Mouse (Mus musculus) gastrocnemius, postnatal 10 days (tissue): ENCODE data around the gene Rbm7. TPM values are rescaled to one million over a fixed set of nuclear protein-coding genes. Genes with fewer than 3 reads are reported as not detected.
"Not testable (repeated sequence)": the region's sequence is repeated elsewhere in the genome, so short reads cannot be mapped to it uniquely, and the experiment has no call there.

ENCODE experiments used
- DNase-seq: peaks from one replicate; pipeline ENCODE4 v3.0.0; 2021; ENCODE audit warnings: mixed read lengths
- total RNA-seq, 2 experiments: library from RNA; stranded (reverse); gene quantifications; 2 replicates each; pipeline ENCODE4 v1.2.3; 2021

The Rbm7 gene
- total RNA-seq, 2 experiments from 2014 or later, result 20.9 to 24.2 TPM

DNA sequence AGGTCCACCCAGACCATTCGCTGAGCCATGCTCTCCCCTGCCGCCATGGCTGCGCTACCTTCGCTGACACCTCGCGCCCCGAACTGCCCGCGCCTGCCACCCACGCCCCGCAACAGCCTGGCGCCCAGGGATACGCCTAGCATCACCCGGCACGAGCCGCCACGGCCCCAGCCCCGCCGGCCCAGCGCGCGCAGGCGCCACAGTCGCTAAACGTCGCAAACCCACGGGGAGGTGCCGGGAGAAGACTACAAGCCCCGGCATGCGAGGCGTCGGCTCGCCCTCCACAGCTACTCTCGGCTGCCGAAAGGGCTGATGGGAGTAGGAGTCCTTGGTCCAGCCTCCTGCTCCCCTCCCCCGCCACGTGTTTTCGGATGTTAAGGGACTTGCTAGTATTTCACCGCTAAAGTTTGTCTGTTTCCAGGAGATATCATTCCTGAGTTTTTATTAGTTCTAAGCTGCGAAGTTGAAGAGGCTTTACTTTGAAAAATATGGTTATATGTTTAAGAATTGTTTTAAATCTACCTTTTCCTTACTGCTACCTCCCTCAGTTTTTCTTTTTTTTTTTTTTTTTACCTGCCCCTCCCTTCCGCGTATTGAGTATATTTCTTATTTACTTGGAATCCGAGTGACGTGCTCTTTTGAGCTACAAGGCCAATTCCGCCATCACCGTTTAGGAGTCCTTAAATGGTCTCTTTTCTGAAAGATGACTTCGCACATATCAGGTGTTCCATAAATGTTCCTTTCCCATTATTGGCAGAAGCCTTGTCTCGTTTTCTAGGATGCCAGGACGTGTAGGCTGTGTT is 14.5 kb downstream of the Rbm7 start, which contains the start of gene Rexo2:
TSS of gene Rexo2 (minus strand) at position 213 of the 803 bp plus-strand sequence.
- DNase-seq, result peak; percentile 89

DNA sequence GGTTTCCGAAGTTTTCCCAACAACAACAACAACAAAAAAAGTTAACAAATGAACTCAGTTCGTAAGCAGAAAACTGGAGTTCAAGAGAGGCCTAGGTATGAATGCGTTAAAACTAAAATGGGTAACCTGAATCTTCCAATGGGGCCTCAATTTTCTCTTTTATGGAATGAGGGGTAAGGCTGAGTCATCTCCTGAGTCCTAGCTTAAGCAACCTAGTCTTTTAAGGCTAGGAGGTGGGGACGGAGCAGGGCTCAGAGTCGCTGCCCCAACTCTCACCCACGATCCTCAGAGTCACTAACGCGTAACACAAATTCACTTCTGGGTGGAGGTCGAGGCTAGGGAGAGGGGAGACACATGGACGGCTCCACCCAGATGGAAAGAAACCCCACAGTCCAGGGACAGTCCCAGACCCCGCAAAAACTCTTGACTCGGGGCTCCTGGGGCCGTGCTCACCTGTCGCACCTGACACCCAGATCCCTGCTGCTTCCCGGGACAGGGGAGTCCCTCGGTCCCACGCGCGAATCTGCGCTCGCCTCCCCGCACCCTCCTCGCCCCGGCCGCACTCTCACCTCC is 15.2 kb downstream of the Rbm7 start:
- DNase-seq, result no peak

GRCm38 (mm10) chr9:48478808-48479207 is 16.3 kb downstream of the Rbm7 start:
- no peak for DNase-seq

DNA sequence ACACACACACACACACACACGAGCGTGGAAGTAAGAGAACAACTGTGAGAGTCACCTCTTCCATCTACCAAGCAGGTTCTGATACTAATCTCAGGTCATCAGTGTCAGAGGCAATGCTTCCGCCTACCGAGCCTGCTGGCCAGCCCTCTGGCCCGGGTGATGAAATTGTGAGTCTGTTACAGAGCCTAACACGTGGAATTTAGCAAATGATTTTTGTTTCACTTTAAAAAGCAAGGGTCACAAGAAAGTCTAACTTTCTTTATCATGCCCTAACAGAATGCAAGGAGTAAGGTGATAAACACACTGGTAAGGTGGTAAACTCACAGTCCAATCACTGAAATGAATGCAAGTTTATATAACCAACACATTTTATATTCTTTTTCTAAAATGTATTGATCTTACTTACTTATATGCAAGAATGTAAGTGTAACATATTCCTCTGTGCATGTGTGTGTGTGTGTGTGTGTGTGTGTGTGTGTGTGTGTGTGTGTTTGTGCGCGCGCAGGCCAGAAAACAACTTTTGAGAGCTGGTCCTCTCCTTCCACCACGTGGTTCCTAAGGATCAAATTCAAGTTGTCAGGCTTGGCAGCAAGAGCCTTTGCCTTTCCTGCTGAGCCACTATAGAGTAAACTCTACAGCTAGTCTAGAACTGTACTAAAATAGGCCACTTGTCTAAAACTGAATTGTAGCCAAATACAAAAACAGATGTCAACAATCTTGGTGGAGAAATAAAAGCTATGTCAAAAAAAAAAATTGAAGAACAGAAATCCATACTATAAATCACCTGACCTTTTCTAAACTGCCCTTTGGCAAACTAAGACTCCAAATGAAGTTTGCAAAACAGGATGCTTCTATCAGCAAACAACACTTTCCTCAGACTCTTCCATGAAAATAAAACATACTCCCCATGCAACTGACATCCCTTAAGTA is 18.6 kb downstream of the Rbm7 start:
- DNase-seq, result no peak

- DNase-seq, result no peak
Observed at GRCm38 (mm10) chr9:48474367-48474766, 20.7 kb downstream of the Rbm7 start.

- DNase-seq, result no peak
Observed at GRCm38 (mm10) chr9:48473131-48473530, 22.0 kb downstream of the Rbm7 start.

- DNase-seq, result no peak
Observed at GRCm38 (mm10) chr9:48472441-48473025, 22.6 kb downstream of the Rbm7 start.

DNA sequence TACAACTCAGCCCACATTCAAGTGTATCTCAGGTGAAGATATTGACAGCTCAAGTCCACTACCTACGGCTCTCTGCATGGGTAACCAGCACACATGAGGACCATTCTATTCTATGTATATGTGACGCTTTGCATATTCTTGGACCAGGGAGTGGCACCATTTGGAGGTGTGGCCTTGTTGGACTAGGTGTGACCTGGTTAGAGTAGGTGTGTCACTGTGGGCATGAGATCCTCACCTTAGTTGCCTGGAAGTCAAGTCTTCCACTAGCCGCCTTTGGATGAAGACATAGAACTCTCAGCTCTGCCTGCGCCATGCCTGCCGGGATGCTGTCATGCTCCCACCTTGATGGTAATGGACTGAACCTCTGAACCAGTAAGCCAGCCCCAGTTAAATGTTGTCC is 27.6 kb downstream of the Rbm7 start:
- DNase-seq, result not testable (repeated sequence)

GRCm38 (mm10) chr9:48466804-48467203 is 28.3 kb downstream of the Rbm7 start:
- DNase-seq, result peak; percentile 75

DNA sequence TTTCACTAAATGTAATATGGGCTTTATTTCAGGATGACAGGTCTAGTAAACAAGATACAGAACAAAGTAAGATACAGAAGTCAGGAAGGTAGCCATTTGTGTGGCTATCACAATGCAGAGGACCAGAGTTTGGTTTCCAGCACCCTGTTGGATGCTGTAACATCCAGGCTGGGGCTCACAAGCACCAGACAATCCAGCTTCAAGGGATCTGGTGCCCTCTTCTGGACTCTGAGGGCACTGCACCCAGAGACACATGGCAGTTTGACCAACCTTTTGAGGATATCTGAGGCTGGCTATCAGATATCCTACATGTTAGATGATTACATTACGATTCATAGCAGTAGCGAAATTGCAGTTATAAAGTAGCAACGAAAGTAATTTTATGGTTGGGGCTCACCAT is 29.4 kb downstream of the Rbm7 start:
- no peak for DNase-seq

- DNase-seq, result no peak
Observed at GRCm38 (mm10) chr9:48461545-48461944, 33.6 kb downstream of the Rbm7 start.

DNA sequence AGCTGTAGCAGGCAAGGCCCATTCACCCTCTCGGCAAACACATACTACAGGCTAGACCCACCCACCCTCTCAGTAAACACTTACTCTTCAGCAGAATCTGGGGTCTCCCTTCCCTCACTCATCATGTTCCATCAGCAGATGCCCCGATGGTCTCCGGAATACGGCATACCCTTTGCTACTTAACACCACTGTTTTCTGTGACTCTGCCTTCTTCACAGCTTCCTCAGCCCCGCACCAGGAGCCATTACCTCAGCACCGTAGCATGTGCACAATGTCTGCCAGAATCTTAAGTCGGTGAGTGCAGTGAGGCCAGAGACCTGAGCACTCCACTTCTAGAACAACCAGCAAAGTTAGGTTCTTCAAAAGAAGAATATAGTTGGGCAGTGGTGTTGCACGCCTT is 34.4 kb downstream of the Rbm7 start:
- DNase-seq, result no peak

- DNase-seq, result no peak
Observed at GRCm38 (mm10) chr9:48459391-48459790, 35.7 kb downstream of the Rbm7 start.

GRCm38 (mm10) chr9:48458879-48459278 is 36.2 kb downstream of the Rbm7 start:
- DNase-seq, result no peak

GRCm38 (mm10) chr9:48455961-48456360 is 39.1 kb downstream of the Rbm7 start:
- DNase-seq, result no peak

- DNase-seq, result no peak
Observed at GRCm38 (mm10) chr9:48450066-48450465, 45.0 kb downstream of the Rbm7 start.

DNA sequence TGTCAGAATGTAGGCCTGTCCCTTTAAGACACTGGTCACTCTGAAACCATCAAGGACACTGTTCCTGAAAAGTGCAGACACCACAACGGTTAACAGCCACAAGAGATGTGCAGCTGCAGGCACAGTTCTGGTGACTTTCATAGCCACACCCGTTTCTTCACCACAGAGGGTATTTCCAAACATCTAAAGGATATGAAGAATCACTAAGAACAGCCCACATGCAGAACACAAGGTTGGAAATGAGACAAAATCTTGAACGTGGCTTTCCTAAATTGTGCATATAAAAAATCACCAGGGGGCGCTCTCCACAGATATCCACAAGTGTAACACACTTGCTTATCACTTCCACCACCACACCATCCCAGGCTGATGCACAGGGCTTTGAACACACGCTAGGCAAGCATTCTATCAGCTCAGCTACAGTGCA is 47.3 kb downstream of the Rbm7 start:
- DNase-seq, result no peak

- DNase-seq, result no peak
Observed at GRCm38 (mm10) chr9:48444821-48445220, 50.3 kb downstream of the Rbm7 start.

DNA sequence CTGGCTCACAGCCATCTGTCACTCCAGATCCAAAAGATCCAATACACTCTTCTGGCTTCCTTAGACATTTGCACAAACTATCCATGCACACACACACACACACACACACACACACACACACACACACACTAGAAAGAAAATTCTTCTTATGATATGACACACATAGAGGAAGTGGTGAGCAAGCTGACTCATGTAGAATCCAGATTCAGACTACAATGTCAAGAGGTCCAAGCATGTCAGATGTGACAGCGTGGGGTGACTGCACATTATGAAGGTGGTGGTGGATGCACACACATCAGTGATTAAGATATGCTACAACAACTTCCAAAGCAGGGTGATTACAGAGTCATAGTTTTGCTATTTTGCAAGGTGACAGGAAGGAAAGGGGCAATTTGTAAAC is 51.2 kb downstream of the Rbm7 start:
- no peak for DNase-seq
